Mouse (Mus musculus): Measurements from ENCODE around the gene Prrg2. TPM values are rescaled to one million over a fixed set of nuclear protein-coding genes. Genes with fewer than 3 reads are reported as not detected.

Gene Prrg2
- total RNA-seq, 1 experiment, result 11.4 TPM

GRCm38 (mm10) chr7:45045741-45046140 lies 16.7 kb downstream of the Prrg2 start:
- H3K27ac ChIP-seq (ENCODE audit: insufficient read depth, low read depth, low read length, poor library complexity, severe bottlenecking), result no peak overlapping the region
- H3K9ac ChIP-seq (ENCODE audit: insufficient read depth, low read depth, low read length, poor library complexity, severe bottlenecking), result no peak overlapping the region
- no peak for DNase-seq (ENCODE audit: low read depth, low spot score)
- peaks cover 66% of the 10 kb centered on the region for H3K36me3 ChIP-seq (ENCODE audit: control insufficient read depth, insufficient read depth, low read length, poor library complexity, severe bottlenecking)
- H3K9me3 ChIP-seq (ENCODE audit: control insufficient read depth, insufficient read depth, low read depth, low read length), result no peaks in the 10 kb centered on the region
- in situ Hi-C loops (cut with MboI; ENCODE audit: low sequenced_read_pairs in 2 of 2, unreplicated experiment in 2 of 2), result no loop called here
- H3K4me1 ChIP-seq (ENCODE audit: control insufficient read depth in 2 of 2, insufficient read depth in 2 of 2, low read length in 2 of 2, poor library complexity in 1 of 2), result peaks cover 4 to 29% of the 10 kb centered on the region in 2 experiments; a peak in 3 of 4 replicates
- H3K4me3 ChIP-seq (ENCODE audit: insufficient read depth in 1 of 2, low read depth in 1 of 2, low read length in 2 of 2, poor library complexity in 1 of 2, severe bottlenecking in 1 of 2), result no peak overlapping the region
- TF ChIP-seq HCFC1 (IDR thresholded peaks at IDR 0.05; ENCODE audit: borderline replicate concordance, insufficient read depth, low read length) (no peak), CHD2 (IDR thresholded peaks at IDR 0.05; ENCODE audit: low read depth, low read length) (no peak), MAFK (IDR thresholded peaks at IDR 0.05; ENCODE audit: insufficient read depth, low read depth, low read length) (no peak), ZC3H11A (IDR thresholded peaks at IDR 0.05; ENCODE audit: borderline replicate concordance, low read depth, low read length) (no peak), ZNF384 (IDR thresholded peaks at IDR 0.05; ENCODE audit: low read depth, low read length) (no peak)

- Histone ChIP-seq H3K4me1 (ENCODE audit: control insufficient read depth in 2 of 2, insufficient read depth in 2 of 2, low read length in 2 of 2, poor library complexity in 1 of 2) (peaks cover 4 to 15% of the 10 kb centered on the region in 2 experiments; a peak in 2 of 4 replicates), H3K27ac (ENCODE audit: insufficient read depth, low read depth, low read length, poor library complexity, severe bottlenecking) (no peak overlapping the region), H3K9ac (ENCODE audit: insufficient read depth, low read depth, low read length, poor library complexity, severe bottlenecking) (0 out of 2 replicates have a peak overlapping the region, but pooled peaks have one; percentile 33), H3K4me3 (ENCODE audit: insufficient read depth in 1 of 2, low read depth in 1 of 2, low read length in 2 of 2, poor library complexity in 1 of 2, severe bottlenecking in 1 of 2) (peak overlapping the region in 1 of 2 experiments; percentile 21; a peak in 1 of 4 replicates), H3K36me3 (ENCODE audit: control insufficient read depth, insufficient read depth, low read length, poor library complexity, severe bottlenecking) (peaks cover 60% of the 10 kb centered on the region), H3K9me3 (ENCODE audit: control insufficient read depth, insufficient read depth, low read depth, low read length) (no peaks in the 10 kb centered on the region)
- DNase-seq (ENCODE audit: low read depth, low spot score), result no peak
- in situ Hi-C loops (cut with MboI; ENCODE audit: low sequenced_read_pairs in 2 of 2, unreplicated experiment in 2 of 2), result no loop called here
- TF ChIP-seq ZNF384 (IDR thresholded peaks at IDR 0.05; ENCODE audit: low read depth, low read length) (no peak), ZC3H11A (IDR thresholded peaks at IDR 0.05; ENCODE audit: borderline replicate concordance, low read depth, low read length) (no peak), MAFK (IDR thresholded peaks at IDR 0.05; ENCODE audit: insufficient read depth, low read depth, low read length) (no peak), CHD2 (IDR thresholded peaks at IDR 0.05; ENCODE audit: low read depth, low read length) (no peak), HCFC1 (IDR thresholded peaks at IDR 0.05; ENCODE audit: borderline replicate concordance, insufficient read depth, low read length) (no peak)
Observed at GRCm38 (mm10) chr7:45043307-45043706, 19.2 kb downstream of the Prrg2 start.

GRCm38 (mm10) chr7:45040851-45041250 lies 21.6 kb downstream of the Prrg2 start:
- peaks cover 0 to 2% of the 10 kb centered on the region in 2 experiments; a peak in 1 of 4 replicates for H3K4me1 ChIP-seq (ENCODE audit: control insufficient read depth in 2 of 2, insufficient read depth in 2 of 2, low read length in 2 of 2, poor library complexity in 1 of 2)

GRCm38 (mm10) chr7:45038411-45038810 lies 24.1 kb downstream of the Prrg2 start:
- H3K4me3 ChIP-seq (ENCODE audit: insufficient read depth in 1 of 2, low read depth in 1 of 2, low read length in 2 of 2, poor library complexity in 1 of 2, severe bottlenecking in 1 of 2), result no peak overlapping the region
- DNase-seq (ENCODE audit: low read depth, low spot score), result no peak
- H3K27ac ChIP-seq (ENCODE audit: insufficient read depth, low read depth, low read length, poor library complexity, severe bottlenecking), result no peak overlapping the region
- no peak for TF ChIP-seq HCFC1 (IDR thresholded peaks at IDR 0.05; ENCODE audit: borderline replicate concordance, insufficient read depth, low read length)
- no peak for TF ChIP-seq ZC3H11A (IDR thresholded peaks at IDR 0.05; ENCODE audit: borderline replicate concordance, low read depth, low read length)
- no peak for TF ChIP-seq CHD2 (IDR thresholded peaks at IDR 0.05; ENCODE audit: low read depth, low read length)
- no peak for TF ChIP-seq ZNF384 (IDR thresholded peaks at IDR 0.05; ENCODE audit: low read depth, low read length)
- TF ChIP-seq MAFK (IDR thresholded peaks at IDR 0.05; ENCODE audit: insufficient read depth, low read depth, low read length), result no peak
- in situ Hi-C loops (cut with MboI; ENCODE audit: low sequenced_read_pairs in 2 of 2, unreplicated experiment in 2 of 2), result no loop called here
- H3K4me1 ChIP-seq (ENCODE audit: control insufficient read depth in 2 of 2, insufficient read depth in 2 of 2, low read length in 2 of 2, poor library complexity in 1 of 2), result no peaks in the 10 kb centered on the region
- peaks cover 53% of the 10 kb centered on the region for H3K36me3 ChIP-seq (ENCODE audit: control insufficient read depth, insufficient read depth, low read length, poor library complexity, severe bottlenecking)
- H3K9ac ChIP-seq (ENCODE audit: insufficient read depth, low read depth, low read length, poor library complexity, severe bottlenecking), result no peak overlapping the region
- H3K9me3 ChIP-seq (ENCODE audit: control insufficient read depth, insufficient read depth, low read depth, low read length), result no peaks in the 10 kb centered on the region

More at GRCm38 (mm10) chr7:45040851-45041250, 21.6 kb downstream of the Prrg2 start:
- no peak for TF ChIP-seq CHD2 (IDR thresholded peaks at IDR 0.05; ENCODE audit: low read depth, low read length)
- TF ChIP-seq HCFC1 (IDR thresholded peaks at IDR 0.05; ENCODE audit: borderline replicate concordance, insufficient read depth, low read length), result no peak
- TF ChIP-seq ZC3H11A (IDR thresholded peaks at IDR 0.05; ENCODE audit: borderline replicate concordance, low read depth, low read length), result no peak
- no peak for TF ChIP-seq ZNF384 (IDR thresholded peaks at IDR 0.05; ENCODE audit: low read depth, low read length)
- no peak for TF ChIP-seq MAFK (IDR thresholded peaks at IDR 0.05; ENCODE audit: insufficient read depth, low read depth, low read length)
- in situ Hi-C loops (cut with MboI; ENCODE audit: low sequenced_read_pairs in 2 of 2, unreplicated experiment in 2 of 2), result no loop called here
- H3K9ac ChIP-seq (ENCODE audit: insufficient read depth, low read depth, low read length, poor library complexity, severe bottlenecking), result no peak overlapping the region
- no peak overlapping the region for H3K4me3 ChIP-seq (ENCODE audit: insufficient read depth in 1 of 2, low read depth in 1 of 2, low read length in 2 of 2, poor library complexity in 1 of 2, severe bottlenecking in 1 of 2)
- H3K9me3 ChIP-seq (ENCODE audit: control insufficient read depth, insufficient read depth, low read depth, low read length), result no peaks in the 10 kb centered on the region
- H3K27ac ChIP-seq (ENCODE audit: insufficient read depth, low read depth, low read length, poor library complexity, severe bottlenecking), result no peak overlapping the region
- DNase-seq (ENCODE audit: low read depth, low spot score), result no peak
- H3K36me3 ChIP-seq (ENCODE audit: control insufficient read depth, insufficient read depth, low read length, poor library complexity, severe bottlenecking), result peaks cover 45% of the 10 kb centered on the region
